Comparison of ENCODE assay signal across 1 mouse cellular context in the genomic region with DNA sequence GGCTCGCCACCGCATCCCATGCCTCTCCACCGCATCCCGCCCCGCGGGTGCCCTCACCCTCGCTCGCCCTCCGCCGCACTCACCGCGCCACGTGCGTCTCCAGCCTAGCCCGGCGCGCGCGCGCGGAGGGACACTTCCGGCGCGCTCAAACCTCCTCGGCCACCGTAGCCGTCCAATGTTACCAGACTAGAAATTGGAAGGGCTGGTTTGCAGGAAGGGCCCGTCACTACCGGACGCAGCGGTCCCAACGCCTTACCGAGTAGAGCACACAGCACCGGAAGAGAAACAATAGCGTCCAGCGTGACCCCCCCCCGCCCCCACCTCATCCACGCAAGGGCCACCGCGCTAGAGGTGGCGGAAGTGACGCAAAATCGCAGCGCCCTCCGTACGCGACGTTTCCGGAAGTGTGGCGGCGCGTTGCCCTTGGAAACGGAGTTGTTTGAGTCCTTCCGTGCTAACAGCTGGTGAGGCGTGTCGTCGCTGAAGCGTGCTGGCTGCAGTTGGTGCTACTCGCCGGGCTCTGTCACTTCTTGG.
TF ChIP-seq lines count a peak whose summit lies in the region.

A gene (minus strand): TSS at position 362 of the 534 bp plus-strand sequence.

TF ChIP-seq in myocyte, 11 proteins besides CTCF, POLR2A, EP300 and RAD21 (continued from another document):
- no peak for TF ChIP-seq REST (IDR thresholded peaks at IDR 0.05; ENCODE audit: insufficient read depth, insufficient read length)
- TF ChIP-seq SRF (IDR thresholded peaks at IDR 0.05; ENCODE audit: control insufficient read depth, insufficient read length, low read depth): peak; percentile 88
- TF ChIP-seq CEBPB (IDR thresholded peaks at IDR 0.05; ENCODE audit: insufficient read depth, poor library complexity, severe bottlenecking): no peak
